Mouse (Mus musculus) CD4-positive, CD25-positive, alpha-beta regulatory T cell, adult 2 months (primary cell): ENCODE data around the gene Eif4g3.
"Not testable (repeated sequence)": the region's sequence is repeated elsewhere in the genome, so short reads cannot be mapped to it uniquely, and the experiment has no call there.

Experiments
- DNase-seq: peaks from one replicate; pipeline ENCODE4 v3.0.0-alpha.2; 2012; ENCODE audit warnings: low read depth, low spot score

Gene Eif4g3

GRCm38 (mm10) chr4:138023403-138024100 is 30.7 kb downstream of the Eif4g3 start:
- no peak for DNase-seq

GRCm38 (mm10) chr4:138029168-138029567 is 36.3 kb downstream of the Eif4g3 start:
- DNase-seq, result no peak

DNA sequence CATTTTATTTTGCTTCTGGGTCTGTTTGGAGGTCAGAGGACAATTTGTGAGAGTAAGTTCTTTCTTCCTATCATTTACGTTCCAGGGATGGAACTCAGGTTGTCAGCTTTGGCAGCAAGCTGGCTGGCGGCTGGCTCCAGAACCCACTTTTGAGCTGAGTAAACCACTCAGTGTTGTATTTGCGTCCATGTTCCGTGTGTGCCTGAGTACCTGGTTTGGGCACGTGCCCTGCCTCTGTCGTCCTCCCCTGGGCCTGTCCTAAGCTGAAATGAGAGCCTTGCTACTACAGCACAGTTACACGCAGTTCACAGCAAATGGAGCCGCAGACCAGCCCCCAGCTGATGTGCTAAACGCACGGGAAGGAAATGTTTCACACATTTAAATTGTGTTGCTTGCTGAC is 39.0 kb downstream of the Eif4g3 start:
- no peak for DNase-seq

DNA sequence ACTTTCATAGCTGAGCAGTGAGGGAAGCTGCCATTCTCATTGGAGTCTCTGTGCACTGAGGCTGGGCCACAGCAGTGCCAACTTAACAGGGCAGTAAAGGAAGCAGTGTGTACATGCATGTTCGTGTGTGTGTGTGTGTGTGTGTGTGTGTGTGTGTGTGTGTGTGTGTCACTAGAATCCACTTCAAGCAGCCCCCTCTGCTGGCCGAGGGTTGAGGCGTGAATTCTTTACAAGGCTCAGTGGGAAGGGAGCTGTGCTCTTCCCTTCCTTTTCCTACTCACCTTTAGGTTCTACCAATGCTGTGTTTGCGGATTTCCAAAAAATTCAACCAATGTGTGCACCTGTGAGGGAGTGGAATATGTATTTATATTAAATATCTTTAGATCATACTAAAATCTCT is 41.0 kb downstream of the Eif4g3 start:
- peak; percentile 46 for DNase-seq

DNA sequence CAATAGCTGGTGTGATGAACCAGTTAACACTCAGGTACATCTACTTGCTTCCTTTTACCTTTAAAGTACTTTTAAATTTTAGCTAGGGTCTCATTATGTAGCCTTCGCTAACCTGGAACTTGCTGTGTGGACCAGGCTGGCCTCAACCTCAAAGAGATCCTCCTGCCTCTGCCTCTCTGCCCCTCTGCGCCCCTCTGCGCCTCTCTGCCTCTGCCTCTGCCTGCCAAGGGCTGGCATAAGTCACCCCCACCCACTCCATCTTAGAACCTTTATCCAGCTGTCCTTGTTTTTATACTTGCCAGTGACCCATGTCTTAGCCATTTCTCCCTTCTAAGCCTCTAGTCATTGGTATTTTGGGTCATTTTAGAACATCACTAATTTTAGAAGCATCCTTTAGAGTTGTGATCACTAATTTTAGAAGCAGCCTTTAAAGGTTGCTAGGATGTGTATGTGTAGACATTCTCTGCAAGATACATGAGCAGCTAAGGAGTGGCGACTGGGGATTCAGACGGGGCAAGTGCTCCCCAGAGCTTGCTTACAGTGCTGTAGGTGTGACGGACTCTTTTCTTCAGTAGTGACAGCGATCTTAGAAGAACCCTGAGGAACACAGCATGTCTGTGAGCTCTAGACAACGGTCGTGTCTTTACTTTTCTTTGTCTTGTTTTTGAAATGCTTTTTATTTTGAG is 42.8 kb downstream of the Eif4g3 start:
- no peak for DNase-seq

- DNase-seq, result no peak
Measured at GRCm38 (mm10) chr4:138037110-138037509, 44.3 kb downstream of the Eif4g3 start.

GRCm38 (mm10) chr4:138037896-138038295 is 45.1 kb downstream of the Eif4g3 start:
- DNase-seq, result no peak

DNA sequence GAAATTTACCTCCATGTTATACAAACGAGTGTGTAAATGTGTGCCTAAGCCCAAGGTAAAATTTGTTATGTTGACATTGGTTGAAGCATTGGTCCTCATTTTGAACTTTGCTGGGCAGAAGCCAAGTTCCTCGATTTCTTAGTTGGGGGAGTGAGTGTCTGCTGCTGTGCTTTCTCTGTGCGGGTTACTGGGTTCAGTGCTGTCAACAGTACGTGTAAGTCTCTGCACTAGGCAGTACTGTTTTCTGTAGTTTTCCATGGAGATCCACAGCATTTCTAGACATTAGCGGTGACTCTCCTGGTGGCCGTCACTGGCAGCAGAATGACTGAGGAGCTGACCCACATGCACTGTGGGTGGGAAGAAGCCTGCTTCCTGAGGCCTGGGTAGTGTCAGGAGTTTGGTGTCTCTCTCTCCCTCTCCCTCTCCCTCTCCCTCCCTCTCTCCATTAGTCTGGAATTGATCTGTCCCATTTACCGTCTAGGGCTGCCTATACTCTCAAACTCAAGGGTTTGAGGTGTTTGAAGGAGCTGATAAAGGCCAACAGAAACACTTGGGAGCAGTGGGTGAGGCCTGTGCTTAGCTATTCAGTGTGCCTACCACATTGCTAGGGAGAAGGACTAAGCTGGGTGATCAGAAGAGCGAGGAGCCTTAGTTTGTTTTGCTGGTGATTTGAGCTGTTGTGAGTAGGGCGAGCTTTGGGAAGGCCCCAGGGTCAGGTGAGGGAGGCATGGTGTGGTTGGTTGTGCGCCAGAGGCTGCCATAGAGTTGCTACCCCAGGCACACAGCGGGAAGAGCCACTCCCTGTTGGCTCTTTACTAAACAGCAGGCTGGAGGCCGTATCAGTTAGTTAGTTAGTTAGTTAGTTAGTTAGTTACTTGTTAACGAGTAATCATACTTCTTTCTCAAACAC is 45.8 kb downstream of the Eif4g3 start:
- DNase-seq, result no peak

DNA sequence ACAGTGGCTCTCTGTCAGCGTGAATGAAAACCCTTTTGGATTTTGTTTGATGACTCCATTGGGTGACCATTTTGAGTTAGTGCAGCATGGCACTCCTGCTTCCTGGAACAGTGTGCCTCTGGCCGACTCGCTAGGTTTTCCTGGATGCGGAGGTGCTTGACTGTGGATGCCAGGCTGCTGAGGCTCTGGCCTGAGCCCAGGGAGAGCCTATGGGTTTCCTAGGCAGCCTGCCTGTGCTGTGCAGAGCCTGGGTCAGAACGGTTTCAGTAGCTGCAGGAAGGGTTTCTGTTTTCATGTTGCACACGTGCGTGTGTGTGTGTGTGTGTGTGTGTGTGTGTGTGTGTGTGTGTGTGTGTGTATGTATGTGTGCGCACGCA is 46.4 kb downstream of the Eif4g3 start:
- no peak for DNase-seq

- no peak for DNase-seq
Measured at GRCm38 (mm10) chr4:138040589-138040988, 47.8 kb downstream of the Eif4g3 start.

GRCm38 (mm10) chr4:138041566-138042256 is 48.9 kb downstream of the Eif4g3 start:
- no peak for DNase-seq

GRCm38 (mm10) chr4:138042257-138042589 is 49.4 kb downstream of the Eif4g3 start:
- DNase-seq, result no peak

- DNase-seq, result no peak
Measured at GRCm38 (mm10) chr4:138042625-138043024, 49.8 kb downstream of the Eif4g3 start.

DNA sequence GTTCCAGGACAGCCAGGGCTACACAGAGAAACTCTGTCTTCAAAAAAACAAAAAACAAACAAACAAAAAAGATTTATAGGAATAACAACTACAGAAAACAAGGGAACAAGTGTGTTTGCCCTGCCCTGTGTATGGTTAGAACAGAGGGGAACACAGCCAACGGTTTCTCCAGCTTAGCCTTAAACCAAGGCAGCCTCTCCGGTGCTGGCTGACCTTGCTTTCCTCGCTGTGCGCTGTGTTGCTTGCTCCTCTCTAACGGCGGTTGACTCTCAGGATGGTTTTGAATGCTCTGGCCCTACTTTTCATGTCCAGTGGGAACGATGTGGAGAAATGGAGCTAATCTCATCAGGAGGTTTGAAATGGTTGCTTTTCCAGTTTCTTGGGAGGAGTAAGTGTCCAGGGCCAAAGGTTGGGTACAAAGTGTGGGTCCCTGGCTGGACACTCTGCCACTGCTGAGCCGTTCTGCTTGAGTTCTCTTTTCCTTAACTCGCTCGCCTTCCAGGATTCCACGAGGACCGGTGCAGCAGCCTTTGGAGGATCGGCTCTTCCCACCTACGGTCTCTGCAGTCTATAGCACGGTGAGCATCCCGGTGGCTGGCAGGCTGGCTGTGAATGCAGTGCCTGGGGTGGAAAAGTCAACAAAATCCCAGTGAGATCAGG is 52.1 kb downstream of the Eif4g3 start:
- DNase-seq, result no peak

GRCm38 (mm10) chr4:138045809-138046208 is 53.0 kb downstream of the Eif4g3 start:
- peak; percentile 49 for DNase-seq

DNA sequence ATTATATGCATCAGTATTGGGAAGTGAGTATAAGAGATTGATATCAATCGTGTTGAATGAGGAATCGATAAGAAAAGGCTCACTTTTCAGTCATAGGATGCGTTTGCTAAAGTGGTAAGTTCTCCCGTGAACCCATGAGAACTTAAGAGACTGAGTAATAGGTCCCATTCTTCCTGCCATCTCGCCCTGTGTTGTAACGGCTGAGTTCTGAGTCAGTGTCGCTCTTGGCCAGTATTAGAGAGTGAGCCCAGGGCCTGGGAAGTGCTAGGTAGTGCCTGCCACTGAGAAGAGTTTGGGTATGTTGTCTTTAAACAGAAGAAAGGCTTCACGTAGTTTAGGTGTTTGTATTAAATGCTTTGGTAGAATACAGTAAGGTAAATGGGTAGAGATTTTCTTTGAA is 53.5 kb downstream of the Eif4g3 start:
- no peak for DNase-seq

DNA sequence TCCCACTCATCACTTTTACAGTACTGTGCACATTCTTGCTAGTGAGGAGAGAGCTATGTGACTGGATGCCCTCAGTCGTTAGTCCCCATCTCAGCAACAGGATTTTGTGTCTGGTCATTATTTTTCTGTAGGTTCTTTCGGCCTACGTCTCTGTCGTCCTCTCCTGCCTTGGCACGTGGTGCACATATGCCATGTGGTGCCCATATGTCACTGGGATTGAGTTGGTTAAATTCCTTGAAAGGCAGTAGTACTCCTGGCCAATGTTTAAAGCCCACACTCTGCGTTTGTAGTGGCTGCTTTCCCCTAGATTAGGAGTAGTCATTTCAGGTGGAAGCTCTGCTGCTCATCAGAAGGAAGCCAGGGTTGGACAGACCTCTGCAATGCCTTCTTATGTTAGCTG is 56.7 kb downstream of the Eif4g3 start:
- no peak for DNase-seq

DNA sequence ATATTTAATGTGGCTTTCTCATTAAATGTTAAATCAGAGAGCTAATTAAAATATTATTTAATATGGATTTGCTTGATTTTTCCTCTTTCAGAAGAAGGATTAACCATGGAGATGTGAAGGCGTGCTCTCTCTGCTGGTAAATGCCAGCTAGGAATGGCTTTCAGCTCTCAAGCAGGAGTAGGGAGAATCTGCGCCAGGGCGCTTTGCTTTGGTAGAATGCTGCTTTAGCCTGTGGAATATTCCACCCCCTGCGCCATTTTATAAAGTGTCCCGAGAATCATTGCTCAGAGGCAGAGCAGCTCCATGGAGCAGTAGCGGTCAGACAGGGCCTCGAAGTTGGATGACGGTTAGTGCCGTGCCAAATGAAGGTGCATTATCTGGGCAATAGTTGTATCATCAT is 58.7 kb downstream of the Eif4g3 start:
- DNase-seq, result no peak

DNA sequence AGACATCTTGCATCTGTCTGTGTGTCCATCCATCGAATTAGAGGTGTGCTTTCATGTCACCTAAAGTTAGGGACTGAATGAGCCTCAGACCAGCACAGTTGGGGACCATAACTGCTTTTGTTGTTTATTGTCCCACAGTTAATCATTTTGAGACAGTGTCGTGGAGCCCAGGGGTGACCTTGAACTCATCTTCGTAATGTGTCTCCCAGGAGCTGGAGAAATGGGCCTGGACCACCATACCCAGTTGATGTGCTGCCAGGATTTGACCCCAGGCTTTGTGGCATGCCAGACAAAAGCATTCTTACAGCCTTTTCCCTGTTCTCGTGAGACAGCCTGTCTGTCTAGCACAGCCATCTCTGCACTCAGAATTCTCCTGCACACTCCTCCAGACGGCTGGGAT is 63.8 kb downstream of the Eif4g3 start:
- DNase-seq, result no peak

DNA sequence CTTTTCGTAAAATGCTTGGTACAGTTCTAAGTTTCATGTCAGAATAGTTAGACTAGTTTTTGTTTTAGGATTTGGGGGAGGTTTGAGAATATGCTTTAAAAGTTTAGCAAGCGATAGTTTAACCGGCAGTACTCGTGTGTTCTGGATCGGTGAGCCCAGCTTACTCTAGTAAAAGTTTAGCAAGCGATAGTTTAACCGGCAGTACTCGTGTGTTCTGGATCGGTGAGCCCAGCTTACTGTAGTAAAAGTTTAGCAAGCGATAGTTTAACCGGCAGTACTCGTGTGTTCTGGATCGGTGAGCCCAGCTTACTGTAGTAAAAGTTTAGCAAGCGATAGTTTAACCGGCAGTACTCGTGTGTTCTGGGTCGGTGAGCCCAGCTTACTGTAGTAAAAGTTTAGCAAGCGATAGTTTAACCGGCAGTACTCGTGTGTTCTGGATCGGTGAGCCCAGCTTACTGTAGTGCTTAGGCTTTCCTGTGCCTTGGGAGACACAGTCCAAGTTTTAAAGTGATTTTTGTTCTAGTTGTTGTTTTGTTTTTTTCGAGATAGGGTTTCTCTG is 64.5 kb downstream of the Eif4g3 start:
- DNase-seq, result not testable (repeated sequence)

- DNase-seq, result no peak
Measured at GRCm38 (mm10) chr4:138061161-138061560, 68.3 kb downstream of the Eif4g3 start.
